Mouse (Mus musculus) testis, postnatal 10 days (tissue): ENCODE data around the gene Errfi1.

Experiments used
- DNase-seq: peaks from one replicate; pipeline ENCODE4 v3.0.0; 2021; ENCODE audit warnings: low spot score

Gene Errfi1

GRCm38 (mm10) chr4:150853680-150854461 lies at the start of gene Errfi1:
Gene Errfi1 (plus strand): TSS chr4:150853919.
- DNase-seq: peak; percentile 74

- no peak for DNase-seq
Observed at GRCm38 (mm10) chr4:150804204-150804603, 49.5 kb upstream of the Errfi1 start.

- DNase-seq: no peak
Observed at GRCm38 (mm10) chr4:150807727-150808470, 45.8 kb upstream of the Errfi1 start.

- DNase-seq: no peak
Observed at GRCm38 (mm10) chr4:150808471-150808847, 45.3 kb upstream of the Errfi1 start.

- DNase-seq: no peak
Observed at GRCm38 (mm10) chr4:150809323-150809722, 44.4 kb upstream of the Errfi1 start.

GRCm38 (mm10) chr4:150815144-150815543 lies 38.6 kb upstream of the Errfi1 start:
- DNase-seq: no peak

GRCm38 (mm10) chr4:150816414-150816951 lies 37.2 kb upstream of the Errfi1 start:
- DNase-seq: no peak

- no peak for DNase-seq
Observed at GRCm38 (mm10) chr4:150819126-150819910, 34.4 kb upstream of the Errfi1 start.

- DNase-seq: no peak
Observed at GRCm38 (mm10) chr4:150821381-150821780, 32.3 kb upstream of the Errfi1 start.

- DNase-seq: no peak
Observed at GRCm38 (mm10) chr4:150822624-150823023, 31.1 kb upstream of the Errfi1 start.

GRCm38 (mm10) chr4:150823614-150824480 lies 29.9 kb upstream of the Errfi1 start:
- no peak for DNase-seq

- no peak for DNase-seq
Observed at GRCm38 (mm10) chr4:150824877-150825276, 28.8 kb upstream of the Errfi1 start.

GRCm38 (mm10) chr4:150825531-150825930 lies 28.2 kb upstream of the Errfi1 start:
- DNase-seq: no peak

- no peak for DNase-seq
Observed at GRCm38 (mm10) chr4:150831321-150831720, 22.4 kb upstream of the Errfi1 start.

GRCm38 (mm10) chr4:150831941-150832340 lies 21.8 kb upstream of the Errfi1 start:
- no peak for DNase-seq

- no peak for DNase-seq
Observed at GRCm38 (mm10) chr4:150835163-150835562, 18.6 kb upstream of the Errfi1 start.

- DNase-seq: no peak
Observed at GRCm38 (mm10) chr4:150836258-150836657, 17.5 kb upstream of the Errfi1 start.

GRCm38 (mm10) chr4:150836961-150837360 lies 16.8 kb upstream of the Errfi1 start:
- DNase-seq: no peak

GRCm38 (mm10) chr4:150837458-150837857 lies 16.3 kb upstream of the Errfi1 start:
- DNase-seq: no peak

- DNase-seq: no peak
Observed at GRCm38 (mm10) chr4:150842045-150842444, 11.7 kb upstream of the Errfi1 start.

GRCm38 (mm10) chr4:150843181-150843580 lies 10.5 kb upstream of the Errfi1 start:
- DNase-seq: no peak
